Mouse (Mus musculus) midbrain, postnatal 0 days (tissue): Measurements from ENCODE around the gene 2410137M14Rik. TPM values are rescaled to one million over a fixed set of nuclear protein-coding genes. Genes with fewer than 3 reads are reported as not detected.

ENCODE experiments used
- ATAC-seq: fragments of 200-750 bp; cut with Nextera tagmentation; 2 replicates; pipeline ENCODE4 v1.8.0; 2017; ENCODE audit warnings: moderate number of reproducible peaks, mild to moderate bottlenecking, moderate TSS enrichment, moderate library complexity; ENCODE audit not compliant: low FRiP score
- DNase-seq: peaks from one replicate; pipeline ENCODE4 v3.0.0-alpha.2; 2015; ENCODE audit warnings: low spot score
- H3K27ac ChIP-seq: fragments of 300-500 bp; sonication (generic); 2 replicates; pipeline ENCODE4 v1.5.1; 2014; ENCODE audit warnings: low read depth, mild to moderate bottlenecking, low read length, mixed read lengths
- H3K27me3 ChIP-seq: fragments of 300-500 bp; sonication (generic); 2 replicates; pipeline ENCODE4 v1.6.1; 2014; ENCODE audit warnings: low read length, control low read depth, mixed read lengths; ENCODE audit not compliant: insufficient read depth
- H3K36me3 ChIP-seq: fragments of 300-500 bp; sonication (generic); 2 replicates; pipeline ENCODE4 v1.6.1; 2014; ENCODE audit warnings: low read length, control low read depth, mixed read lengths; ENCODE audit not compliant: insufficient read depth
- H3K4me1 ChIP-seq: fragments of 300-500 bp; sonication (generic); 2 replicates; pipeline ENCODE4 v1.6.1; 2014; ENCODE audit warnings: mild to moderate bottlenecking, control low read depth, antibody characterized with exemption, low read length, mixed read lengths; ENCODE audit not compliant: insufficient read depth
- H3K4me2 ChIP-seq: fragments of 300-500 bp; sonication (generic); 2 replicates; pipeline ENCODE4 v1.6.1; 2014; ENCODE audit warnings: low read depth, mild to moderate bottlenecking, low read length, mixed read lengths; ENCODE audit not compliant: poor library complexity, severe bottlenecking
- H3K4me3 ChIP-seq: fragments of 300-500 bp; sonication (generic); 2 replicates; pipeline ENCODE4 v1.5.1; 2014; ENCODE audit warnings: low read depth, mild to moderate bottlenecking, low read length, moderate library complexity
- H3K9ac ChIP-seq: fragments of 300-500 bp; sonication (generic); replicated peaks from 2 replicates; pipeline ENCODE4 v1.6.1; 2014; ENCODE audit warnings: mild to moderate bottlenecking, low read length, moderate library complexity, mixed read lengths; ENCODE audit not compliant: poor library complexity, severe bottlenecking
- H3K9me3 ChIP-seq: fragments of 300-500 bp; sonication (generic); 2 replicates; pipeline ENCODE4 v1.6.1; 2016; ENCODE audit warnings: low read length, control low read depth
- CTCF ChIP-seq: IDR thresholded peaks from 2 replicates; pipeline ENCODE4 v1.5.1; 2016; ENCODE audit warnings: antibody characterized with exemption, mild to moderate bottlenecking
- WGBS: fragments of 180-500 bp; shearing (Covaris S2); extraction: QIAGEN DNeasy Blood & Tissue Kit; methylation state at CpG from one replicate; pipeline ENCODE4 v1.1.7; 2014; 5-methylcytosine and 5-hydroxymethylcytosine counted together
- polyA plus RNA-seq: library from polyadenylated mRNA; unstranded; fragments of >200 nt; fragmentation: Nextera tagmentation; extraction: Ambion mirVana; gene quantifications from 2 replicates; pipeline ENCODE4 v1.2.1, GENCODE M21; 2015
- total RNA-seq: library from RNA; depleted of rRNA; stranded (reverse); fragments of >200 nt; gene quantifications from 2 replicates; pipeline ENCODE4 v1.2.3, GENCODE M21; 2014

2410137M14Rik gene
- total and polyA plus RNA-seq, 2 experiments from 2014 or later = 0.52 TPM; not detected in 1

DNA sequence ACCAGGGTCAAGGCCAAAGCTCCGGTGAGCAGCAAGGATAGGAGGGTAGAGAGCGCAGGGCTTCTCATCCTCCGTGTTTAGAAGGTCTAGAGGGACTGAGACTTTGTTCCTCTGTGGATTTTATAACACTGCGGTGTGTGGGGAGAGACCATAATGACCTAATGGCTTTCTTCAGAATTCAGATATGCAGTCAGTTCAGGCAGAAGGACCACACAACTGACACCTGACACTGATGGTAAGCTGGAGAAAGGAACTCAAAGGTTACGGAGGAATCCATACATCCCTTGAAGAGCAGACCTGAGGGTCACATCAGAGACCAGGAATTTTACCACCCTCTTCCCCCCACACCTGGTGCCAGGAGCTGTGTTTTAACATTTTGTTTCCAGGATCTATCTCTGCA is 8.4 kb upstream of the 2410137M14Rik start, which contains the start of gene H2-M5:
H2-M5 (minus strand) TSS at position 101 of the 400 bp plus-strand sequence.
- peak within 1 kb of the TSS; percentile 11; the same call in 1 of the 2 replicates for H3K4me3 ChIP-seq
- no peaks in the 10 kb centered on the region for H3K4me1 ChIP-seq
- no peak for DNase-seq
- no peak for TF ChIP-seq CTCF
- H3K36me3 ChIP-seq = no peaks in the 10 kb centered on the region
- peak within 1 kb of the TSS; percentile 32 for H3K4me2 ChIP-seq
- peaks cover 13% of the 10 kb centered on the region for H3K27me3 ChIP-seq
- no peak for ATAC-seq
- H3K27ac ChIP-seq = no peak within 1 kb of the TSS
- H3K9ac ChIP-seq = no peak within 1 kb of the TSS
- H3K9me3 ChIP-seq = no peaks in the 10 kb centered on the region
- 34% methylated on average over 5 of the region's 5 CpGs for WGBS

DNA sequence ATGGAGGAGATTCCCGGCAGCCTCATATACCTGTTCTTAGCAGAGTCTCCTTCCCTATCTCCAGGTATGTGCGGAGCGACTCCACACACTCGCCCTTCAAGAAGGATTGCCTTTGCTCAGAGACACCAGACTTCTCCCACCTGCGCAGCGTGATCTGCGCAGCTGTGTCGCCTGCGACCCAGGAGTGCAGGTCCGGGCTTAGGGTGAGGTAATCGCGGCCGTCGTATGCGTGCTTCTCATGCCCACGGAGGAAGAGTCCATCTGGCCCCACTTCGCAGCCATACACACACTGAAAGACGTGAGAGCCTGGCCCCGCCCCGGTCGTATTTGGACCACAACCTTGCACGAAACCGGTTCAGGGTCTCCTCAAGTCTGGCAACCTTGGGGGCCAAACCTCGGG is 7.4 kb upstream of the 2410137M14Rik start:
- no peaks in the 10 kb centered on the region for H3K9me3 ChIP-seq
- no peaks in the 10 kb centered on the region for H3K36me3 ChIP-seq
- H3K4me1 ChIP-seq = no peaks in the 10 kb centered on the region
- TF ChIP-seq CTCF = no peak
- 9% methylated on average over 24 of the region's 24 CpGs for WGBS
- H3K9ac ChIP-seq = no peak overlapping the region
- peak overlapping the region; percentile 11; the same call in 1 of the 2 replicates for H3K4me3 ChIP-seq
- DNase-seq (peak; percentile 3), ATAC-seq (peak; percentile 70)
- H3K4me2 ChIP-seq = peak overlapping the region; percentile 32
- H3K27ac ChIP-seq = no peak overlapping the region
- H3K27me3 ChIP-seq = peaks cover 13% of the 10 kb centered on the region

DNA sequence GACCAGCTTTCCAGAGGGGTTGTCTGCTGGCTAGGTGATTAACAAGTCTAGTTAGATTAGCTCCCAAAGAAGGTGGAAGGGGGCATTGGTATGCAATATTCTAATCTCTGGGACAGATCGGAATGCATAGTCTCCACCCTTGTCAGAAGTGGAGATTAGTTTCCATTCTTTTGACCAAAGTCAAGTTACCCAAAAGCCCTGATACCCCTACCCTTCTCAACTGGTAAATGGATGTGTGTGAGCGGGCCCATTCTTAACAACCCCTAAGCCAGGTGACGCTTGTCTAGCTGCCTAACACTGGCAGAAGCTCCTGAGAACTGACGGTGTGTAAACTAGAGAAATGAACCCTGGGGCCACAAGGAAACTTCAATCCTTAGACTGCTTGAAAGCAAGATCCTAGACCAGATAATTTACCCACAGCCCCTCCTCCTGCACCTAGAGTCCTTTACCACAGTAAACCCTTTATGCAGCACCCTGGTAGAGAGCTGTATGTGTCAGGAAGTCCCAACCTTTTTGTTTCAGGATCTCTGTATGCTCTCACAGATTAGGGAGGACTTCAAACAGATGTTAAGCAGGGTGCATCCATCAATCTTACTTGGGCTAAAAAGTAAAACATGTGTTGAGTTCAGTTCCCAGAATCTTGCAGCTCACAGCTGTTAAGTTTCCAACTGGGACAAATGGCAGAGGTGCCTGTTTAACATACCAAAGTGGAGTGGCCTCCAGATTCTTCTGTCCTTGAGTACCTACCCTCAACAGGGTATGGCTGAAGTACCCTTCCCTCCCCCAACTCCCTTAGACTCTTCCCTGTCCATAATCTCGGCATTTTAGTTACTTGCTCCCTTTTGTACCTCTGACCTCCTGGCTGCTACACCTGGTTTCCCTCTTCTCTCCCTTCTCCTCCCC is 1.5 kb upstream of the 2410137M14Rik start:
- H3K27me3 ChIP-seq = no peaks in the 10 kb centered on the region
- no peak overlapping the region for H3K4me2 ChIP-seq
- H3K27ac ChIP-seq = no peak overlapping the region
- H3K4me3 ChIP-seq = no peak overlapping the region
- no peak for TF ChIP-seq CTCF
- H3K4me1 ChIP-seq = no peaks in the 10 kb centered on the region
- 41% methylated on average over 5 of the region's 5 CpGs for WGBS
- no peaks in the 10 kb centered on the region for H3K36me3 ChIP-seq
- H3K9ac ChIP-seq = no peak overlapping the region
- DNase-seq = no peak
- no peak for ATAC-seq
- H3K9me3 ChIP-seq = no peaks in the 10 kb centered on the region

DNA sequence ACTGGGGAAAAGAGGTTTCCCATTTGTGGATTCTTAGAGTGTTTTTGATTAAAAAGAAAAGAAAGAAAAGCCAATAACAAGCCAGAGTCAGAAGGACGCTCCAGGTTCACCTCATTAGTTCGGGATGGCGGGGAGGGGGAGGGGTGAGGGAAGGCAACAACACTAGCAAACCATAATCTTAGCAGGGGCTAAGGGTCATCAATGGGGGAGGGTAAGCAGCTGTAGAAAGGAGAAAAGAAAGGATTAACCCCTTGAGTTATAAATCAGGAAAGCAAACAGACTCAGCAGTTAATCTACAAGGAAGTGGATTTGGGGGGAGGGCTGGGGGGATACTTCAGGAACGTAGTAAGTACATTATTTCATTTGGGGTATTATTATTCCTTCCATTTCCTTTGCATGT is 808 bp upstream of the 2410137M14Rik start:
- H3K4me2 ChIP-seq = no peak overlapping the region
- no peaks in the 10 kb centered on the region for H3K27me3 ChIP-seq
- no peak for ATAC-seq
- no peak overlapping the region for H3K4me3 ChIP-seq
- H3K9ac ChIP-seq = no peak overlapping the region
- WGBS = 5% methylated on average over 4 of the region's 4 CpGs
- no peaks in the 10 kb centered on the region for H3K4me1 ChIP-seq
- DNase-seq = no peak
- H3K36me3 ChIP-seq = no peaks in the 10 kb centered on the region
- TF ChIP-seq CTCF = no peak
- no peaks in the 10 kb centered on the region for H3K9me3 ChIP-seq
- H3K27ac ChIP-seq = no peak overlapping the region

DNA sequence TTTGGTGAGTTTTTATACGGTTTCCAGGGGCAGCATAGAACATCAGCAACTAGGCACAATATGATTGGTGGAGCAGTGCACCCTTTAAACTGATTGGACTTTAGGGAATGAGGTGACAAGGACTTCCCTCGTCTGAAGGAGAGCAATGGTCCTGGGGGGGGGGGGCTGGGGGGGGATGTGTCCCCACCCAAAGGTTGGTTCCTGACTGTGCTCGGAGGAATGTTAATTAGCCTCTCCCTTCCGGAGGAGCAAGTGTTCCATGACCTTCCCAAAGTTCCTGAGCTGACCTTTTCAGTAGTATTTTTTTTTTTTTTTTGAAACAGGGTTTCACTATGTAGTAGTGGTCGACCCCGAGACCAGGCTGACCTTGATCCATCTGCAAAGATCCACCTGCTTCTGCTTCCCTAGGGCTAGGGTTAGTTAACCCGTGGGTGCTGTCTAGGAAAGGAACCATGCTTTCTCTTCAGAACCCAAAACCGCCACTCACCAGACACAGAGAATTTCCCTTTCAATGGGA is 7.7 kb downstream of the 2410137M14Rik start:
- H3K9ac ChIP-seq = no peak overlapping the region
- H3K9me3 ChIP-seq = no peaks in the 10 kb centered on the region
- no peak for TF ChIP-seq CTCF
- ATAC-seq (no peak), DNase-seq (no peak)
- H3K36me3 ChIP-seq = no peaks in the 10 kb centered on the region
- H3K4me1 ChIP-seq = no peaks in the 10 kb centered on the region
- H3K27ac ChIP-seq = no peak overlapping the region
- 65% methylated on average over 8 of the region's 8 CpGs for WGBS
- H3K4me2 ChIP-seq = no peak overlapping the region
- H3K27me3 ChIP-seq = no peaks in the 10 kb centered on the region
- no peak overlapping the region for H3K4me3 ChIP-seq

DNA sequence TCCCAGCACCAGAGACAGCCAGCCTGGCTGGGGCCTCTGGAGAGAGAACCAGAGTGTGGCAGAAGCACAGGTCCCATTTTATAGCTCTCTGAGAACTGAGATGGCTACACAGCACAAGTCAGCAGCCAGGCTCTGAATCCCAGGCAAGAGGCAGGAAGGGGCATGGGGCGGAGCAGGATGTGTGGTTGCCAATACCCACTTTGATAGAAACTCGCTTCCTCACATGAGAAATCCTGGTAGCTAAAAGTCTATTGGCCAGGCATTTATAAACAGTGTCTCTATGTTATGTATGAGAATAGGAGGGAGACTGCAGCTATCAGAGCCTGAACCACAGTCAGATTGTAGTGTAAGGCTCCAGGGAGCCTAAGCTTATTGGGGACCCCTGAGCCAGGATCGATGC is 8.2 kb downstream of the 2410137M14Rik start:
- Histone ChIP-seq H3K4me3 (no peak overlapping the region), H3K9me3 (no peaks in the 10 kb centered on the region), H3K4me1 (no peaks in the 10 kb centered on the region), H3K4me2 (no peak overlapping the region), H3K27ac (no peak overlapping the region), H3K36me3 (no peaks in the 10 kb centered on the region), H3K27me3 (no peaks in the 10 kb centered on the region), H3K9ac (no peak overlapping the region)
- DNase-seq (no peak), ATAC-seq (no peak)
- 94% methylated on average over 3 of the region's 3 CpGs for WGBS
- no peak for TF ChIP-seq CTCF
